Mouse (Mus musculus) left cerebral cortex, adult 8-10 months (tissue): ENCODE measurements around the gene Fam83e. TPM values are rescaled to one million over a fixed set of nuclear protein-coding genes. Genes with fewer than 3 reads are reported as not detected.

Experiments
- DNase-seq, 2 experiments: peaks; one replicate each; pipeline ENCODE4 v3.0.0; 2022; ENCODE audit warnings: low spot score in 2 of 2
- total RNA-seq, 4 experiments: library from RNA; stranded (reverse); gene quantifications; 2 replicates each; pipeline ENCODE4 v1.2.4; 2022

Gene Fam83e
- total RNA-seq, 4 experiments from 2014 or later = 0.14 TPM; not detected in 3

- DNase-seq = no peak
Measured at GRCm38 (mm10) chr7:45701607-45702006, 19.4 kb upstream of the Fam83e start.

- no peak for DNase-seq
Measured at GRCm38 (mm10) chr7:45702316-45702715, 18.7 kb upstream of the Fam83e start.

- no peak for DNase-seq
Measured at GRCm38 (mm10) chr7:45702809-45703520, 18.0 kb upstream of the Fam83e start.

- DNase-seq = peak in 1 of 2 experiments; percentile 63
Measured at GRCm38 (mm10) chr7:45703521-45704033, 17.4 kb upstream of the Fam83e start.

- peak; percentile 66 to 87 for DNase-seq
Measured at GRCm38 (mm10) chr7:45704046-45704559, 16.9 kb upstream of the Fam83e start.

GRCm38 (mm10) chr7:45704730-45705442 is 16.1 kb upstream of the Fam83e start, which contains the start of gene Dbp:
Dbp (plus strand) TSS chr7:45705088.
- peak; percentile 97 to 100 for DNase-seq

GRCm38 (mm10) chr7:45705443-45705864 is 15.6 kb upstream of the Fam83e start:
- peak in 1 of 2 experiments; percentile 61 for DNase-seq

- DNase-seq = peak; percentile 76 to 88
Measured at GRCm38 (mm10) chr7:45705873-45706281, 15.1 kb upstream of the Fam83e start.

- DNase-seq = peak; percentile 64 to 88
Measured at GRCm38 (mm10) chr7:45706721-45707241, 14.2 kb upstream of the Fam83e start.

- DNase-seq = peak; percentile 90 to 93
Measured at GRCm38 (mm10) chr7:45707375-45707967, 13.5 kb upstream of the Fam83e start.

GRCm38 (mm10) chr7:45708221-45708761 is 12.7 kb upstream of the Fam83e start:
- no peak for DNase-seq

GRCm38 (mm10) chr7:45709036-45709435 is 12.0 kb upstream of the Fam83e start:
- DNase-seq = no peak

GRCm38 (mm10) chr7:45709677-45710355 is 11.2 kb upstream of the Fam83e start:
- no peak for DNase-seq

- DNase-seq = no peak
Measured at GRCm38 (mm10) chr7:45710477-45711191, 10.4 kb upstream of the Fam83e start.

GRCm38 (mm10) chr7:45711316-45712021 is 9.5 kb upstream of the Fam83e start:
- DNase-seq = no peak

GRCm38 (mm10) chr7:45712022-45712757 is 8.8 kb upstream of the Fam83e start:
- peak in 1 of 2 experiments; percentile 49 for DNase-seq

- no peak for DNase-seq
Measured at GRCm38 (mm10) chr7:45713396-45713795, 7.6 kb upstream of the Fam83e start.

GRCm38 (mm10) chr7:45713881-45714520 is 7.0 kb upstream of the Fam83e start:
- DNase-seq = no peak
